Mouse (Mus musculus): ENCODE data around the gene Cyb561. TPM values are rescaled to one million over a fixed set of nuclear protein-coding genes. Genes with fewer than 3 reads are reported as not detected.

Gene Cyb561
- total RNA-seq, 2 experiments from 2014 or later = 9.2 to 12.1 TPM

Other genes with a start within 250 kb of the Cyb561 start
- 10 to 100 TPM; 21.9 to 38.1 TPM for gene Ace, start 14.6 kb upstream of the Cyb561 start, total RNA-seq (2021)
- not detected for gene Ace3, start 41.3 kb upstream of the Cyb561 start, total RNA-seq (2021)
- under 1 TPM in 1 of 2 experiments, not detected in 1; 0.16 TPM for gene Kcnh6, start 54.8 kb upstream of the Cyb561 start, total RNA-seq (2021)
- 10 to 100 TPM; 40.2 to 42.5 TPM for gene Dcaf7, start 83.5 kb upstream of the Cyb561 start, total RNA-seq (2021)
- gene Taco1, start 112.7 kb upstream of the Cyb561 start, total RNA-seq (2021) = 10 to 100 TPM; 63.3 to 67.3 TPM
- 10 to 100 TPM; 38.7 to 44.4 TPM for gene Map3k3, start 131.3 kb upstream of the Cyb561 start, total RNA-seq (2021)
- not detected for gene Gm10840, start 207.5 kb upstream of the Cyb561 start, total RNA-seq (2021)
- 1 to 10 TPM; 4.2 to 4.8 TPM for gene Limd2, start 207.5 kb upstream of the Cyb561 start, total RNA-seq (2021)
- gene Strada, start 248.8 kb upstream of the Cyb561 start, total RNA-seq (2021) = 1 to 10 TPM; 7.2 to 8.2 TPM